Mouse (Mus musculus): ENCODE results near the gene Sepsecs. TPM values are rescaled to one million over a fixed set of nuclear protein-coding genes. Genes with fewer than 3 reads are reported as not detected.
A peak's percentile ranks its signal among the peaks of the same experiment; 100 is the strongest.

The Sepsecs gene
- polyA plus RNA-seq, 1 experiment from 2014 or later = 10.1 TPM

DNA sequence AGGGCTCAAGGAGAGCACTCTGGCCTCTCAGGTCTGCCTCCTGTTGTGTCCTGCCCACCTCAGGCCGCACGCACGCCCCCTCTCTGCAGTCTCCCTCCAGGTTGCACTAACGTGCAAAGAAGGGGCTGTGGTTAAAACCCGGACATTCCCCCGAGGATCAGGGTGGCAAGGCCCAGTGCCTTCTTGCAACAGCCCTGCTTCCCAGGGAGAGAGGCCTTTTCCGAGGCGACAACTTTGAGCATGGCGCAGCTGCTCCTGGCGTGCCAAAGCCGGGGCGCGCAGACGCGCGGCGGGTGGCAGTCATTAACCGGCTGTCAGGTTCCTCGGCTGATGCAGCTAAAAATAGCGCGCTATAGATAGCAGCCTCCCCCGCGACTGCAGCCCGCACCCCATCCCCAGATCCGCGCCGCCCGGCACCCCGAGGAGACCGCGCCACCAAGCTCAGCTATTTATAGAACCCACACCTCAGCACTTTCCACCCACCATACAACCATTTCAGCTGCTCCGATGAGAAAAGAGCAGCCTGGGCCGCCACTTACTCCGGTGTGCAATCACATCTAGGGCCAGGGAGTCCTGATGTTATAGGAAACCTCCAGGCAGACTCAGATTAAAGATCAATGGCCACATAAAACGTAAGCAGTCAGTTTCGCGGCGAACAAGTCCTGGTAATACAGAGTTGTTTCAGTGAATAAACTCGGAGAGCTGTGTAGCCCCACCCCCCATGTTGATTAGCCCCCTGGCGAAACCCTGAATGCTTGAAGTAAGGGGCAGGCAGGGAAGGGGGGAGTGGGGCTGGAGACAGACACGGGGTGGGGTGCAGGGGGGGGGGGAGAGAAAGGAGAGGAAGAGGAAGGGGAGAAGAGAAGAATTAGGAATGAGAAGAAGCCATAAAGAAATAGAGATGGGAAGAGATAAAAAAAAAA, 50.9 kb downstream of the Sepsecs start:
- ATAC-seq (replicated peaks; ENCODE audit: low FRiP score) = peak; percentile 54; the same call in 1 of the 2 replicates
- H3K9me3 ChIP-seq (replicated peaks) = no peaks in the 10 kb centered on the region
- H3K4me1 ChIP-seq = peaks cover 30% of the 10 kb centered on the region
- H3K27me3 ChIP-seq = peaks cover 4% of the 10 kb centered on the region
- peak overlapping the region; percentile 43 for H3K9ac ChIP-seq
- H3K36me3 ChIP-seq = no peaks in the 10 kb centered on the region
- H3K27ac ChIP-seq = no peak overlapping the region
- H3K4me2 ChIP-seq = peak overlapping the region; percentile 93
- under 1% methylated on average over 41 of the region's 41 CpGs for WGBS
- H3K4me3 ChIP-seq (replicated peaks) = peak overlapping the region; percentile 45

DNA sequence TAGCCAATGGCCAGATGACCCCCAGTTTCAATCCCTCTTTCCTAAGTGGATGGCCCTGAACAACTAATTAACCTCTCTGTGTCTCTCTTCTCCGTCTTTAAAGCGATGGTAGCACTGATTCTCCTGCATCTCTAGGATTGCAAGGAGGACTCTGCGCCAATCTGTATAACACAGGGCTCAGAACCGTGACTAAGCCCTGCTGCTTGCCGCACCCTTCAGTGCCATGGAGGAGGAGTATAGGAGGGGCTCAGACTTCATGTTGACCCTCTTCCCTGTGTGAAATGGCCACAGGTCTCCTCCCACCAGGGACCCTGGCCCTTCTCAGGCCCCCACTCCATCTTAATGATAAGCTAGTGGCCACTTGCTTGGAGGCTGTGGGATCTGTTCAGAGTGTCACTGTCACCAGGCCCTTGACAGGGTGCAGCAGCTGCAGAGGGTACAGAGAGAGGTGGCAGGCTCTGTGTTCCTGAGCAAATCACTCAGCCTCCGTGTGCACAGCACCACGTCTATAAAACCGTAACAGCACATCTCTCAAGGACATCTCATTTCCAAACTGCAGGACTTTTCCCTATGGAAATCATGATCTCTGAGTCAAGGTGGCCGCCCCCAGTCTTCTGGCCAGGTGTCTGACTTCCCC, 51.7 kb downstream of the Sepsecs start:
- H3K4me2 ChIP-seq = peak overlapping the region; percentile 93
- peaks cover 30% of the 10 kb centered on the region for H3K4me1 ChIP-seq
- WGBS = 55% methylated on average over 9 of the region's 9 CpGs
- peaks cover 4% of the 10 kb centered on the region for H3K27me3 ChIP-seq
- H3K27ac ChIP-seq = no peak overlapping the region
- no peaks in the 10 kb centered on the region for H3K9me3 ChIP-seq (replicated peaks)
- H3K36me3 ChIP-seq = no peaks in the 10 kb centered on the region
- H3K4me3 ChIP-seq (replicated peaks) = peak overlapping the region; percentile 45
- no peak overlapping the region for H3K9ac ChIP-seq
- no peak for ATAC-seq (replicated peaks; ENCODE audit: low FRiP score)

GRCm38 (mm10) chr5:52616549-52616948, 53.0 kb downstream of the Sepsecs start:
- Histone ChIP-seq H3K9ac (no peak overlapping the region), H3K9me3 (replicated peaks) (no peaks in the 10 kb centered on the region), H3K27ac (peak overlapping the region; percentile 64; the same call in 1 of the 2 replicates), H3K4me1 (peaks cover 30% of the 10 kb centered on the region), H3K4me2 (no peak overlapping the region), H3K36me3 (no peaks in the 10 kb centered on the region), H3K4me3 (replicated peaks) (no peak overlapping the region), H3K27me3 (peaks cover 4% of the 10 kb centered on the region)
- 0% methylated on average over 2 of the region's 2 CpGs for WGBS
- peak; percentile 70 for ATAC-seq (replicated peaks; ENCODE audit: low FRiP score)

DNA sequence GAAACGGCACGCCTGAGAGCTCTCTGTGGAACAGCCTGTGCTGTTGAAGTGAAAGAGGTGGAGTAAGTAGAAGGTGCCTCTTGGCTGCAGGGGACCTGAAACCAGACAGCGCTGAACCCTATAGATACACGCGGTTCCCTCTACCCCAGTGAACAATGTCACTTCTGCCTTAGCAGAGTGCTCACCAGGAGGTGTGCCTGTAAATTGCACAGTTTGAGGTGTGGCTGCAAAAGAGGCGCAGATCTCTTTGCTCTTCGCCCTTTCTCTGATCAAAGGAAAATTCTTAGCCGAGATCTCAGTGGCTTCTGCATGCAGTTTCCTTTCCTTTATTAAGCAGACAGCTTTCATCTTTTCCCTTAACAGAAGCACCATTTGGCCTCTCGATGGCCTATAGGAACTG, 54.1 kb downstream of the Sepsecs start:
- Histone ChIP-seq H3K4me1 (peaks cover 30% of the 10 kb centered on the region), H3K4me2 (no peak overlapping the region), H3K27me3 (peaks cover 4% of the 10 kb centered on the region), H3K4me3 (replicated peaks) (no peak overlapping the region), H3K9ac (no peak overlapping the region), H3K36me3 (no peaks in the 10 kb centered on the region), H3K9me3 (replicated peaks) (no peaks in the 10 kb centered on the region), H3K27ac (no peak overlapping the region)
- no peak for ATAC-seq (replicated peaks; ENCODE audit: low FRiP score)
- WGBS = 50% methylated on average over 9 of the region's 9 CpGs

- Histone ChIP-seq H3K27me3 (peaks cover 4% of the 10 kb centered on the region), H3K4me2 (no peak overlapping the region), H3K9ac (no peak overlapping the region), H3K9me3 (replicated peaks) (no peaks in the 10 kb centered on the region), H3K4me3 (replicated peaks) (no peak overlapping the region), H3K4me1 (peaks cover 30% of the 10 kb centered on the region), H3K36me3 (no peaks in the 10 kb centered on the region), H3K27ac (no peak overlapping the region)
- no peak for ATAC-seq (replicated peaks; ENCODE audit: low FRiP score)
- 84% methylated on average over 4 of the region's 4 CpGs for WGBS
Observed at GRCm38 (mm10) chr5:52614686-52615085, 54.8 kb downstream of the Sepsecs start.

DNA sequence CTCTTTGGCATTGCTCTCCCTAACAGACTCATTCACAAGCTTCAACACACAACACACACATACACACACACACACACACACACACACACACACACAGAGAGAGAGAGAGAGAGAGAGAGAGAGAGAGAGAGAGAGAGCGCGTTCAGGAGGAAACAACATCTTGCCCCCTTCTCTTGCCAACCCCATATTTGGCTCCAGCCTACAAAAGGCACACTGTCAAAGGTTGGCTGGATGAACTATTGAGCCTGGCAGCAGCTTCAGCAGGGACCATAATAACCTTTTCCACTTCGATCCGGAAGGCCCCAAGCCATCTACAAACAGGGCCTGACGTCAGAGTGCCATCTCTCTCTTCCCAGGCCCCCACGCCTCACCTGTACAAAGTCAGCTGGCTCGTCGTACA, 56.7 kb downstream of the Sepsecs start:
- Histone ChIP-seq H3K4me2 (no peak overlapping the region), H3K4me3 (replicated peaks) (no peak overlapping the region), H3K9ac (no peak overlapping the region), H3K9me3 (replicated peaks) (no peaks in the 10 kb centered on the region), H3K4me1 (peaks cover 15% of the 10 kb centered on the region), H3K36me3 (no peaks in the 10 kb centered on the region), H3K27me3 (peaks cover 3% of the 10 kb centered on the region), H3K27ac (no peak overlapping the region)
- ATAC-seq (replicated peaks; ENCODE audit: low FRiP score) = no peak
- WGBS = 88% methylated on average over 8 of the region's 8 CpGs

DNA sequence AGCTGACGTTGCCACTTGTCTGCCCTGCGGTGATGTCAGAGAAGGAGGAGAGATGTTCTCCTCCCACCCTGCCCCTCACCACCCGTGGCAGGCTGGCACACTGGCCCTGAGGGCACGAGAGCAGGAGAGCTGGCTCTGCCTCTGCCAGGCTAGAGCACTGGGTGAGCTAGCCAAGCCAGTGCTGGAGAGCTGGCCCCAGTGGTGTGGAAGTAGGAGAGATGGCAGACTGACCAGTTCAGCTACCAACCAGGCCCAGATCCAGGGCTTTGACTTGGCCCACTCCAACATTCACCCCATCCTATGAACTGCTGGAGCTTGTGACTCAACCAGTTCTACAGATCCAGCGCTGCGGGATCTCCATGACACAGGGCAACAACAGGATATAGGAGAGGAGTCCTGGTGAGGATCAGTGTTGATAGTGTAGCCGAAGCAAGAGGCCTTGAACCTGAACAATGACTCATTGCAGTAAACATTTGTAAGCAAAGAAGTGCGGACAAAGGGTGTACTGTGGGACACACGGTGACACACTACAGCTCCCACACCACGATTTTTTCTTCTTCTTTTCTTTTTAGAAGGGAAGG, 58.1 kb downstream of the Sepsecs start:
- 78% methylated on average over 10 of the region's 10 CpGs for WGBS

DNA sequence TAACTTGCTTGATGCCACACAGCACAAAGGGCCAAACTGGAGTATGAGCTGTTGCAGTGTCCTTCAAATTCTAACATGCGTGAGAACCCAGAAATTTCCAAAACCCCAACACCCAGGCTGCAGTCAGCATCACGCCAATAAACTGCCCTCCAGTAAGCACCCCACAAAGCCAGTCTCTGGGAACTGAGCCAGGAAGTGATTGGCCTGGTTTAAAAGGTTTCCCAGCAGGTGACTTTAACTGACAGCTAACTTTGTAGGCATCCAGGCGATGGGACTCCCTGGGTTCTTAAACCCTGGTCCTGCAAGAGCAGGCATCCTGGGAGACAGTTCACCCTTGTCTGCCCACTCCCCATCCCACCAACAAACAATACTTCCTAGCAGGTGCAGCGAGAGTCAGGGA, 59.2 kb downstream of the Sepsecs start:
- Histone ChIP-seq H3K4me2 (no peak overlapping the region), H3K4me1 (no peaks in the 10 kb centered on the region), H3K9me3 (replicated peaks) (no peaks in the 10 kb centered on the region), H3K36me3 (no peaks in the 10 kb centered on the region), H3K27me3 (no peaks in the 10 kb centered on the region), H3K4me3 (replicated peaks) (no peak overlapping the region), H3K27ac (no peak overlapping the region), H3K9ac (no peak overlapping the region)
- no peak for ATAC-seq (replicated peaks; ENCODE audit: low FRiP score)
- 76% methylated on average over 4 of the region's 4 CpGs for WGBS

More for the DNA sequence above, 58.1 kb downstream of the Sepsecs start:
- Histone ChIP-seq H3K36me3 (no peaks in the 10 kb centered on the region), H3K27me3 (no peaks in the 10 kb centered on the region), H3K9me3 (replicated peaks) (no peaks in the 10 kb centered on the region), H3K4me3 (replicated peaks) (no peak overlapping the region), H3K27ac (no peak overlapping the region), H3K4me1 (peaks cover 7% of the 10 kb centered on the region), H3K9ac (no peak overlapping the region), H3K4me2 (no peak overlapping the region)
- ATAC-seq (replicated peaks; ENCODE audit: low FRiP score) = no peak

DNA sequence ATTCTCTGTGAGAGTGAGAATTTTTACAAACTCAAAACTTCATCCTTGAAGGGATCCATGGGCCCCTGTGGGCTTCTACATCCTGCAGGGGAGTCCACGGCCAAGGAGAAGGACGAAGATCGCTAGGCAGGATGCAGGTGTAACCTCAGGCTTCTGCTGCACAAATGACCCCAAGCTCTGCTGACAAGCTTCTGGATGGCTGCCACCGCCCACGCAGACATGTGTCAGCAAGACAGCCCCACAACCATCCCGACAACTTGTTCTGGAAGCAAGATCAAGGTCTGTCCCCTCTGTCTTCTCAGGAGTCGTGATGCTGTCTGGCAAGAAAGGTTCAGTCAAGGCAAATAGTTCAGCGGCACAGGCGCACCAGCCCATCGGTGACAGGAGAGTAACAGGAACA, 59.8 kb downstream of the Sepsecs start:
- no peak overlapping the region for H3K27ac ChIP-seq
- no peaks in the 10 kb centered on the region for H3K27me3 ChIP-seq
- H3K9ac ChIP-seq = no peak overlapping the region
- no peak overlapping the region for H3K4me2 ChIP-seq
- no peak for ATAC-seq (replicated peaks; ENCODE audit: low FRiP score)
- H3K36me3 ChIP-seq = no peaks in the 10 kb centered on the region
- H3K4me3 ChIP-seq (replicated peaks) = no peak overlapping the region
- no peaks in the 10 kb centered on the region for H3K4me1 ChIP-seq
- no peaks in the 10 kb centered on the region for H3K9me3 ChIP-seq (replicated peaks)
- 61% methylated on average over 10 of the region's 10 CpGs for WGBS

GRCm38 (mm10) chr5:52604582-52605041, 64.9 kb downstream of the Sepsecs start:
- no peak overlapping the region for H3K27ac ChIP-seq
- ATAC-seq (replicated peaks; ENCODE audit: low FRiP score) = no peak
- no peak overlapping the region for H3K4me2 ChIP-seq
- no peaks in the 10 kb centered on the region for H3K9me3 ChIP-seq (replicated peaks)
- WGBS = 67% methylated on average over 6 of the region's 6 CpGs
- H3K4me3 ChIP-seq (replicated peaks) = no peak overlapping the region
- no peaks in the 10 kb centered on the region for H3K4me1 ChIP-seq
- H3K36me3 ChIP-seq = no peaks in the 10 kb centered on the region
- H3K27me3 ChIP-seq = no peaks in the 10 kb centered on the region
- no peak overlapping the region for H3K9ac ChIP-seq

DNA sequence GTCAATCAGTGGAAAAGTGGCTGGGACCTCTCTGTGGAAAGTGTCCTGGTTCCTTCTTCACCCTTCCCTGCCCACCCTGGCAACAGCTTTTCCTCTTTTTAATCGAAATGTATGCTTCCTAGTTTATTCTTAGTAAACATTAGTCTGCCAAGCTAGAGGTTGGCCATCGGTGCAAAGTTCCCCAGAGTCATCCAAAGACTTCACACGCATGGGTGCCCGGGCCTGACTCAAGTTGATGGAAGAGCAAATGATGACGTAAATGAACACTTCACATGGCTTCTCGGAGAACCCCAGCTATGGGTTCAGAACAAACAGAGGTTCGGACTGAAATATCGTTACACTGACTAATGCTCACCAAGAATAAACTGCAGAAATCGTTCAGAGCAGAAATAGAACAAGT, 78.9 kb downstream of the Sepsecs start:
- no peak overlapping the region for H3K27ac ChIP-seq
- H3K4me3 ChIP-seq (replicated peaks) = no peak overlapping the region
- no peak overlapping the region for H3K4me2 ChIP-seq
- no peaks in the 10 kb centered on the region for H3K27me3 ChIP-seq
- no peak overlapping the region for H3K9ac ChIP-seq
- no peaks in the 10 kb centered on the region for H3K4me1 ChIP-seq
- WGBS = 78% methylated on average over 9 of the region's 9 CpGs
- ATAC-seq (replicated peaks; ENCODE audit: low FRiP score) = no peak
- no peaks in the 10 kb centered on the region for H3K36me3 ChIP-seq
- H3K9me3 ChIP-seq (replicated peaks) = no peaks in the 10 kb centered on the region

All from kidney, embryonic 15.5 days (tissue).